Mouse (Mus musculus) G1E (cell line): ENCODE results near the gene Wwox. TPM values are rescaled to one million over a fixed set of nuclear protein-coding genes. Genes with fewer than 3 reads are reported as not detected.

Experiments used
- ATAC-seq: 2 replicates; pipeline ENCODE4 v1.8.0; 2016; ENCODE audit warnings: mild to moderate bottlenecking; ENCODE audit not compliant: insufficient number of reproducible peaks, poor library complexity, low FRiP score, severe bottlenecking; ENCODE audit errors: extremely low read depth
- DNase-seq: peaks from one replicate; pipeline ENCODE4 v3.0.0; 2012; ENCODE audit warnings: low spot score
- H3K27me3 ChIP-seq: 2 replicates; pipeline ENCODE4 v1.6.1; 2012; ENCODE audit warnings: mild to moderate bottlenecking, low read length, inconsistent platforms; ENCODE audit not compliant: insufficient read depth
- H3K36me3 ChIP-seq: replicated peaks from 2 replicates; pipeline ENCODE3; 2012; ENCODE audit warnings: mild to moderate bottlenecking, inconsistent platforms
- H3K4me1 ChIP-seq: 2 replicates; pipeline ENCODE4 v1.6.1; 2012; ENCODE audit warnings: low read depth, low read length, inconsistent platforms, mixed read lengths; ENCODE audit not compliant: insufficient read depth
- H3K4me3 ChIP-seq: 2 replicates; pipeline ENCODE4 v1.5.1; 2012; ENCODE audit warnings: low read depth, mild to moderate bottlenecking, inconsistent platforms, low read length, moderate library complexity, mixed read lengths
- H3K9me3 ChIP-seq: replicated peaks from 2 replicates; pipeline ENCODE4 v1.6.1; 2012; ENCODE audit warnings: inconsistent platforms
- CTCF ChIP-seq: IDR thresholded peaks from 2 replicates; pipeline ENCODE4 v1.5.1; 2012; ENCODE audit warnings: low read depth, low read length, inconsistent platforms, mixed read lengths
- GATA1 ChIP-seq: IDR thresholded peaks from 2 replicates; pipeline ENCODE4 v1.6.1; 2012; ENCODE audit warnings: borderline replicate concordance, low read length, inconsistent platforms, mixed read lengths
- GATA2 ChIP-seq: IDR thresholded peaks from 2 replicates; pipeline ENCODE4 v1.6.1; 2012; ENCODE audit warnings: low read depth, low read length, inconsistent platforms, borderline replicate concordance
- POLR2AphosphoS5 ChIP-seq: IDR thresholded peaks from 2 replicates; pipeline ENCODE4 v1.6.1; 2012; ENCODE audit warnings: low read depth, low read length, inconsistent platforms; ENCODE audit not compliant: insufficient replicate concordance
- TAL1 ChIP-seq: conservative IDR thresholded peaks from 2 replicates; pipeline ENCODE4 v1.6.1; 2012; ENCODE audit warnings: low read depth, low read length, inconsistent platforms, mixed read lengths
- polyA plus RNA-seq: library from polyadenylated mRNA; stranded (reverse); fragments of >175 nt; gene quantifications from 2 replicates; pipeline ENCODE4 v1.2.3, GENCODE M21; 2012
- total RNA-seq, 2 experiments: library from RNA; stranded (forward) in 1 of 2; stranded (reverse) in 1 of 2; fragments of 200-1000 nt in 1 of 2; fragments of >200 nt in 1 of 2; fragmentation: Nextera tagmentation in 1 of 2; gene quantifications; 2 replicates each; pipeline ENCODE4 v1.2.3; 2014 to 2017

Wwox gene
- total and polyA plus RNA-seq, 3 experiments, result 5.8 to 33.9 (median 7.2) TPM

DNA sequence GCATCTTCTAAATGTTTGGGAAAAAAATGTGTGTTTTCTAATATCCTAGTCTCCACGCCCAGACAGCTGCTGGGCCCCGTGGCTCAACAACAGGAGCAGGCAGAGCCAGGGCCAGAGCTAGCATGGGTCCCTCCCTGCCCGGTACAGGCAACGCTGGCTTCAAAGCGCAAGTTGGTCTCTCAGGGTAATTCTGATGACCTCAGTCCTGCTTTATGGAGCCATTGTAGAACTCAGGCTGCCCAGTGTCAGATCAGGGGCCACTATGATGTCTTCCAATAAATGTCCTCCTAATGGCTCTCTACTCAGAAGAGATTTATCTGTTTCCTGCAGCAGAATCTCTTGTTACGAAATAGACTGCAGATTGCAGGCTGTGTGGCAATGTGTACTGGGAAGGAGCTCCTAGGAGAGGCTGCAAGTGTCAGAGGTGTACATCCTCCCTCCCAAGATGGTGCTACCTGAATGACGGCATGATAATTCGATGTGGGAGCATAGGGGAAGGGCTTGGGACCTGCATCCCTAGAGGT is 392.9 kb downstream of the Wwox start:
- Histone ChIP-seq H3K4me1 (no peaks in the 10 kb centered on the region), H3K9me3 (peaks cover 82% of the 10 kb centered on the region), H3K36me3 (no peaks in the 10 kb centered on the region), H3K4me3 (no peak overlapping the region), H3K27me3 (no peaks in the 10 kb centered on the region)
- DNase-seq (no peak), ATAC-seq (no peak)
- TF ChIP-seq POLR2AphosphoS5 (no peak), GATA1 (no peak), TAL1 (no peak), GATA2 (no peak)

DNA sequence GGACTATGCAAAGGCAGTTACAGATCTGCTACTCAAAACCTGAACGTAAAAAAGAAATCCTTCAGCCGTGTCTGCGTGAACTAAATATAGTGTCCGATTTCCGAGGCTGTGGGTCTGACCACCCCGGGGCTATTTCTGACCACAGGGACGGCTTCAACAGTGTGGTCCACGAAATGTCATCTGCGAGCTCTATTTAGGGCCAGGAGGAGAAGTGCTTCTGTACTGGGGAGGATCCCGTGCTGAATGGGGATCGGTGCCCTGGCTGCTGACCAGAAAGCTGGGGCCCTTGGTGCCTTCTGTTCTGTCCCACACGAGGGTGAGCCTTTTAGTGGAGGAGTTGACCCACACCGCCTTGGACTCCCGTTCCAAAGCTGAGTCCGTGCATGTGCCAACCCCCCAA is 395.3 kb downstream of the Wwox start:
- DNase-seq (no peak), ATAC-seq (no peak)
- Histone ChIP-seq H3K9me3 (peaks cover 89% of the 10 kb centered on the region), H3K4me3 (no peak overlapping the region), H3K27me3 (no peaks in the 10 kb centered on the region), H3K36me3 (no peaks in the 10 kb centered on the region), H3K4me1 (no peaks in the 10 kb centered on the region)
- TF ChIP-seq CTCF, result no peak
- no peak for TF ChIP-seq GATA2
- no peak for TF ChIP-seq POLR2AphosphoS5

DNA sequence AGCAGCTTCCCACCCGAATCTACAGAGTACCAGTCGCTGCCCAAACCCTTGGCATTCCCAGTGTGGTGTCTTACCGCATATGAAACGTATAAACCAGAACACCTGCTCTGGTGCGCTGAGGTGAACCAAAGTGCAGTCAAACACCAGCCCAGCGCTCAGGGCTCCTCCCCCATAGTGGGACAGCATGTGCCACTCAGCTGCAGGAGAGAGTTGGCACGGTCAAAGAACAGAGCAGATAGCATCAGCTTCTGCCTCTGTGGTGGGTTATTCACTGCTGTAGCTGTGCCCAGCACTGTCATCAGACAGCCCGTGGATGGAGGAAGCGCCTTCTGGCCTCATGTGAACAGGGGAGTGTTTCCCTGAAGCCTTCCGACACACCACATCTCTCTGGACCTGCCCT is 400.5 kb downstream of the Wwox start:
- no peak for TF ChIP-seq POLR2AphosphoS5
- no peak for TF ChIP-seq GATA2
- TF ChIP-seq TAL1, result no peak
- no peak for TF ChIP-seq CTCF
- no peak for TF ChIP-seq GATA1
- no peaks in the 10 kb centered on the region for H3K27me3 ChIP-seq
- H3K36me3 ChIP-seq, result no peaks in the 10 kb centered on the region
- ATAC-seq (no peak), DNase-seq (no peak)
- H3K9me3 ChIP-seq, result peaks cover 81% of the 10 kb centered on the region
- H3K4me1 ChIP-seq, result no peaks in the 10 kb centered on the region
- H3K4me3 ChIP-seq, result no peak overlapping the region

DNA sequence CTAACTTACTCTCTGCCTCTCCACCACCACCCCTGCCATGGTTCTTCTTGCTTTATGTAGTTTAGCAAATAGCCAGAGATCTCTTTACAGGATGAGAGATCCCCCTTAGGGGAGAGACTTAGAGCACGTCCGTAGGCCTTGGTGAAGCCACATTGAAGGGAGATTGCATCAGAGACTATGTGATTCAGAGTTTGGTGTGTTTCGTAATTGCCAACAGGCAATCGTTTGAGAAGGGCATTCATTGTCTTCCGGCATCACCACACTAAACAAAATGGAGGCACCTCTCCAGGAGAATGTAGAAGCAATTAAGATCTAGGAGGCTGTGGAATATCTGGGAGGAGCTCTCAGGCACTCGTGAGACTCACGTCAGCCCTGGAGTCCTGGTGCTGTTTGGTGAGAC is 408.2 kb downstream of the Wwox start:
- H3K4me3 ChIP-seq, result no peak overlapping the region
- H3K9me3 ChIP-seq, result peaks cover 69% of the 10 kb centered on the region
- H3K27me3 ChIP-seq, result no peaks in the 10 kb centered on the region
- TF ChIP-seq POLR2AphosphoS5 (no peak), CTCF (no peak), GATA2 (no peak), TAL1 (no peak), GATA1 (no peak)
- DNase-seq, result no peak
- H3K36me3 ChIP-seq, result no peaks in the 10 kb centered on the region
- H3K4me1 ChIP-seq, result no peaks in the 10 kb centered on the region
- no peak for ATAC-seq

DNA sequence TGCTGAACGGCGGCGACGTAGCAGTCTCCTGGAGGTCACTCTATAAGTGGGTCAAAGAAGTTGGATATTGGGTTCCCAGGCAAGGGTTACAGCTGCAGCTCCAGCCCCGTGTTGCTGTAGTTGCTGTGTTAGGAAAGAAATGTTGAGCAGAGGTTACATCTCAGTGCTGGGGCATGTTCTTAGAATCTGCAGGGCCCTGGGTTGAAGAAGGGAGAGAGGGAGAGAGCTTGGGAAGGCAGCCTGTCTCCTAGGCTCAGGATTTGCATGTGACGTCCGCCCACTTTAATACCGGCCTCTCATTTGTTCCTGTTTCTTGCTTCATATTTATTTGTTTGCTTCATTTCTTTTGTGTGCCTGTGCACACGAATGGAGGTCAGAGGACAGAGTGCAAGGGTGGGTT is 410.0 kb downstream of the Wwox start:
- Histone ChIP-seq H3K4me3 (no peak overlapping the region), H3K36me3 (no peaks in the 10 kb centered on the region), H3K27me3 (no peaks in the 10 kb centered on the region), H3K4me1 (no peaks in the 10 kb centered on the region), H3K9me3 (peaks cover 70% of the 10 kb centered on the region)
- ATAC-seq (no peak), DNase-seq (no peak)
- no peak for TF ChIP-seq TAL1
- no peak for TF ChIP-seq GATA1
- no peak for TF ChIP-seq CTCF
- TF ChIP-seq POLR2AphosphoS5, result no peak
- TF ChIP-seq GATA2, result no peak

DNA sequence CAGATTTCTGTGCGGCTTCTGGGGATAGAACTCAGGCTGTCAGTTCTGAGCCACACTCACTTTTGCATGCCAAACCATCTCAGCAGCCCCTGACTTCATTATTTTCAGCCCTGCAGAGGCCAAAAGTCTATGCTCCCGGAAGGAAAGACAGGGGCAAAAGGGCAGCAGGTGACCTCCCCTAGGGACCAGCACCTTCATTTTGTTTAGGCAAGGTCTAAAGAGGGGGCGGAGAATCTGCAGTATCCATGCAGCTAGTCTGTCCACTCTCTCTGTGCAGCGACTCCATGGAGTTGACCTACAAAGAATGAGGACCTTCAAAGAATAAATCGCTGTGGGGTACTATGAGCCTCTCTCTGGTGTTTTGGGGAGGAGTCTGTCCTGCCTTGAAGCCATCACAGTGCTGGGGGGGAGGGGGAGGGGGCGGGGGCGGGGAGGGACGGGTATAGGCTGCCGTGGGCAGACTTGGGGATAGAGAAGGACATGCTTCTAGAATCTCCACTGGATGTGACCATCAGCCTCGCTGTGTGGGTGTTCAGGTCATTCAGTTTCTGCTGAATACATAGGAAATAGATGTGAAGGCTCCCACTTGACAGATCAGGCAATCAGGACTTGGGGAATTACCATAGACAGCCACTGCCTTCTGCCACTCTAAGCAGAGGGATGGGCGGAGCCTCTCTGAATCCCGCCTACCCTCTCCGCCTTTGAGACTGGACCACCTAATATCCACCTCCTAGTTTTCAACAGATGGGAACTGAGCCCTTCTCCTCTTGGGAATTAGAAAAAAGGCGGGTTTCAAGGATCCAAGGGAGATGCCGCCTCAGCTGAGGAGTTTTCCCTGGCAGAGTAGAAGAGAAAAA is 410.8 kb downstream of the Wwox start:
- DNase-seq, result no peak

More for the DNA sequence above, 410.8 kb downstream of the Wwox start:
- Histone ChIP-seq H3K9me3 (peaks cover 69% of the 10 kb centered on the region), H3K4me3 (no peak overlapping the region), H3K27me3 (no peaks in the 10 kb centered on the region; the same call in 1 of the 2 replicates), H3K4me1 (no peaks in the 10 kb centered on the region), H3K36me3 (no peaks in the 10 kb centered on the region)
- TF ChIP-seq GATA1 (no peak), GATA2 (no peak), TAL1 (no peak), POLR2AphosphoS5 (no peak), CTCF (no peak)
- no peak for ATAC-seq
